Mouse (Mus musculus) thymus, adult 2 months (tissue): ENCODE measurements at regions not wholly inside any gene's neighbourhood (a gene's known extent, or its start where the extent isn't known, plus 50 kb on each side); places are given as distances from the start of the nearest gene placed in this dataset.

Experiments
- CTCF ChIP-seq: fragments of 200-500 bp; IDR thresholded peaks from 2 replicates; pipeline ENCODE4 v1.5.1; 2012; ENCODE audit warnings: mild to moderate bottlenecking, control low read depth, low read length, moderate library complexity, borderline replicate concordance; ENCODE audit not compliant: control insufficient read depth, poor library complexity, insufficient read depth; ENCODE audit errors: extremely low read depth
- POLR2A ChIP-seq: fragments of 200-500 bp; IDR thresholded peaks from 2 replicates; pipeline ENCODE4 v1.6.1; 2012; ENCODE audit warnings: mild to moderate bottlenecking, low read length, control low read depth, moderate library complexity; ENCODE audit not compliant: control insufficient read depth, poor library complexity, insufficient read depth; ENCODE audit errors: extremely low read depth

DNA sequence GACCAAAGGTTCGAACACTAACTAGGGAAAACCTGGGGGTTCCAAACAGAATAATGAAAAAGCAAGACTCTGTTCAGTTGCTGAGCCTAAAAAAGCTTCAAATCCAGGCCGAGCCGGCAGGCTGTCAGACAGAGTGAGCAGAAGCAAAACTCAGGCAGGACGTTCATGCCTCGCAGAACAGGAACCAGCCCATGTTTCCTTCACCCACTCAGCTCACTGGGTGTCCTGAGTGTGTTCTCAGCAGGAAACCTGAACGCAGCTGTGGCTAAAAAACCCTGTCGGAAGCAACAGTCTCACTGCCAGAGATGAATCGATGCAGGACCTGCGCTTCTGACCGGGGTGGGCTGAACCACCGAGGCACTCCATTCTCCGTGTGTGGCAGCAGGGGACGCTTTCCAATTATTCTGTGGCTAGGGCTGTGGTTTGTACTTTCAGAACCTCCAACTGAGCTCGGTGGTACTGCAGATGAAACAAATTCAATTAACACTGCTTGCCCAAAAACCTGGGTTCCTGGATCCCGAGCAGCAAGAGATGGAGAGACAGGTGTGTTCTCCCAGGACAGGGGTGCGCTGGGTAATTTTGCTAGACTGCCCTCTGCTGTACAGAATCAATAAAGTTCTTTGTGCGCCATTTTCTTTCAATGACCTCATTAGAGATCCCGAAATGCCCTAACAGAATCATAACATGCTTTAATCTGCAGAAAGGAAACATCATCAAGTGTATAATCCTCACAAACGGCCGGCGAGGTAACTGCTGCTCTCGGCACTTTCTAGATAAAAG, 121.1 kb upstream of the Akirin2 start:
- TF ChIP-seq CTCF (no peak), POLR2A (no peak)
